Mouse (Mus musculus) embryonic facial prominence, embryonic 10.5 days (tissue): ENCODE data around the gene Polr3c. TPM values are rescaled to one million over a fixed set of nuclear protein-coding genes. Genes with fewer than 3 reads are reported as not detected.
"Not testable (repeated sequence)": the region's sequence is repeated elsewhere in the genome, so short reads cannot be mapped to it uniquely, and the experiment has no call there.

ENCODE experiments used
- DNase-seq: peaks from one replicate; pipeline ENCODE4 v3.0.0-alpha.2; 2017; ENCODE audit warnings: low spot score
- H3K27ac ChIP-seq: fragments of 300-500 bp; sonication (generic); replicated peaks from 2 replicates; pipeline ENCODE4 v1.5.1; 2016; ENCODE audit warnings: mild to moderate bottlenecking
- H3K27me3 ChIP-seq: fragments of 300-500 bp; sonication (generic); replicated peaks from 2 replicates; pipeline ENCODE4 v1.6.1; 2016; ENCODE audit warnings: low read depth, mild to moderate bottlenecking; ENCODE audit not compliant: poor library complexity, severe bottlenecking
- H3K36me3 ChIP-seq: fragments of 300-500 bp; sonication (generic); replicated peaks from 2 replicates; pipeline ENCODE4 v1.6.1; 2016; ENCODE audit warnings: mild to moderate bottlenecking, moderate library complexity
- H3K4me1 ChIP-seq: fragments of 300-500 bp; sonication (generic); 2 replicates; pipeline ENCODE4 v1.6.1; 2016
- H3K4me3 ChIP-seq: fragments of 300-500 bp; sonication (generic); 2 replicates; pipeline ENCODE4 v1.5.1; 2016; ENCODE audit warnings: mild to moderate bottlenecking, moderate library complexity
- H3K9me3 ChIP-seq: fragments of 300-500 bp; sonication (generic); 2 replicates; pipeline ENCODE4 v1.6.1; 2016; ENCODE audit warnings: mild to moderate bottlenecking
- WGBS: fragments of 180-500 bp; shearing (Covaris S2); methylation state at CpG from one replicate; pipeline ENCODE4 v1.1.7; 2016; 5-methylcytosine and 5-hydroxymethylcytosine counted together
- polyA plus RNA-seq: library from polyadenylated mRNA; unstranded; fragments of >200 nt; fragmentation: Nextera tagmentation; extraction: Ambion mirVana; gene quantifications from 2 replicates; pipeline ENCODE4 v1.2.1, GENCODE M21; 2016

Gene Polr3c
- 44.1 and 47.6 TPM in 2 replicates for polyA plus RNA-seq

GRCm38 (mm10) chr3:96727343-96727827, at the start of gene Polr3c, which contains the start of gene Rnf115:
Polr3c (minus strand) TSS chr3:96727628.
Rnf115 (plus strand) TSS chr3:96727664.
- H3K27ac ChIP-seq, result peak within 1 kb of the TSS; percentile 94
- peaks cover 33% of the 10 kb centered on the region for H3K4me1 ChIP-seq
- peaks cover 30% of the 10 kb centered on the region for H3K36me3 ChIP-seq
- WGBS, result under 1% methylated on average over 52 of the region's 52 CpGs
- peak; percentile 97 for DNase-seq
- peak within 1 kb of the TSS; percentile 89 for H3K4me3 ChIP-seq
- no peaks in the 10 kb centered on the region for H3K27me3 ChIP-seq
- H3K9me3 ChIP-seq, result no peaks in the 10 kb centered on the region

DNA sequence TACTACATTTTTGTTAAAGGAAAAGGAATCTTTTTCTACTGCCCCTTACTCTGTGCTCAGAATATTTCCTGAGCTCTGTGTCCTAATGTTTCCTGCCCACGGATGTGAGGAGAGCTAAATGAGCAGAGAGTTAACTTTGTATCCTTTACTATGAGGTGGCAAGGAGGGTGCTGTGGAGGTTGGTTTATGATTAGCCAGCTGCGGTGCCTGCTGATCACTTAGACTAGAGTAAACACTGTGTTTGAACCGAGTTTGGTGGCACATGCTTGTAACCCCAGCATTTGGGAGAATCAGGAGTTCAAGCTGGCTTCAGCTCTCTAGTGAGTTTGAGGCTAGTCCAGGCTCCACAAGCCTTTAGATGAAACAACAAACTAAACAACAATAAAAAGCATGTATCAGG, 49.7 kb upstream of the Polr3c start:
- Histone ChIP-seq H3K27me3 (no peaks in the 10 kb centered on the region), H3K9me3 (no peaks in the 10 kb centered on the region), H3K36me3 (peaks cover 34% of the 10 kb centered on the region), H3K27ac (no peak overlapping the region), H3K4me1 (no peaks in the 10 kb centered on the region), H3K4me3 (no peak overlapping the region)
- no peak for DNase-seq
- WGBS, result 88% methylated on average over 3 of the region's 3 CpGs

DNA sequence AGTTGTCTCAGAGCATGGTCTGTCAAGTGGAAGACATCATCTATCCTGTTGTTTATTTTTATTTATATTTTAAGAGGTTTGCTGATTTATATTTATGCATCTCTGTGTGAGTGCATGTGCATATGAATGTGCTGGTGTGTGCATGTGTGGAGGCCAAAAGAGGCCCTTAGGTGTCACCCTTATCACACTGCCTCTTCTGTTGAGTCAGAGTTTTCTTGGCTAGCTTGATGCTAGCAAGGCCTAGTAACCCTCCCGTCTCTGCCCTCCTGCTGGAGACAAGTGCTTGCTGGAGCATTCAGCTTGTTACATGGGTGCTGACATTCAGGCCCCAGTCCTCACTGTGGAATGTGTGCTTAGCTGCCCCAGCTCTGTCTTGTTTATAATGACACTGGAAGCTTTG, 45.5 kb upstream of the Polr3c start:
- 48% methylated on average over 1 of the region's 1 CpGs for WGBS
- Histone ChIP-seq H3K9me3 (no peaks in the 10 kb centered on the region), H3K27me3 (no peaks in the 10 kb centered on the region), H3K4me1 (no peaks in the 10 kb centered on the region), H3K36me3 (peaks cover 24% of the 10 kb centered on the region), H3K27ac (no peak overlapping the region), H3K4me3 (no peak overlapping the region)
- DNase-seq, result no peak

- Histone ChIP-seq H3K4me1 (no peaks in the 10 kb centered on the region), H3K36me3 (peaks cover 19% of the 10 kb centered on the region), H3K27ac (no peak overlapping the region), H3K4me3 (no peak overlapping the region), H3K27me3 (no peaks in the 10 kb centered on the region), H3K9me3 (no peaks in the 10 kb centered on the region)
- WGBS, result 92% methylated on average over 5 of the region's 5 CpGs
- no peak for DNase-seq
Measured at GRCm38 (mm10) chr3:96769971-96770370, 42.5 kb upstream of the Polr3c start.

DNA sequence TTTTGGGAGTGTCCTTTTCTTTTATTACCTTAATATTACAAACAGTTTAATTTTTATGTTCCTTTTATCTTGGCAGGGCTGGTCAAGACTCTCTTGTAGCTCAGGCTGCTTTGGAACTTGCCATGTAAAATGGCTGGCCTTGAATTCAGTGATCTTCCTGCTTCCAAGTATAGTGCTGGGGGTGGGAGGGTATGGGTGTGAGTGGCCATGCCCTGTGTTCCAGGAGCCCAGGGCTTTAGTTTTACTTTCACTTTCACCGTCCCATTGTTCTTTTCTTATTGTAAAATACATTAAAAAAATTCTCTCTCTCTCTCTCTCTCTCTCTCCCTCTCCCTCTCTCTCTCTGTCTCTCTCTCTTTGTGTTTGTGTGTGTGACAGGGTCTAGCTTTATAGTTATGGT, 37.1 kb upstream of the Polr3c start:
- H3K4me3 ChIP-seq, result no peak overlapping the region

DNA sequence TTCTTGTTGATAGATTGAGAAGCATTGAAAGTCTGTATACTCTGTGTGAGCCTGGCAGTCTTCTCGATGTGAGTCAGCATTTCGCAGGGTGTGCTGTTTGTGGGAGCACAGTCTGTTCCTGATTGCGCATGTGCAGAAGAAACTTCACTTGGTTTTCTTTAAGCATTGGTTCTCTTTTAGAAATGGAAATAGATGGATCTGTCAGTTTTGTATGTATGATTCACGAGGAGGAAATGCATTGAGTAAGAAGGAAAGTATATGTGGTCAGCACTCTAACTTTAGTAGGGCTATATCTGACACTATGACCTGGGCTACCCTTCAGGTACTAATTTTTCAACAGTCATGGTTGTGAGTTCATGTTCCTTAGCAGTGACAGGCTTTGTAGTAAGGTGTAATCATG, 32.3 kb upstream of the Polr3c start:
- H3K4me1 ChIP-seq, result no peaks in the 10 kb centered on the region
- no peak overlapping the region for H3K27ac ChIP-seq
- WGBS, result 92% methylated on average over 4 of the region's 4 CpGs
- no peaks in the 10 kb centered on the region for H3K27me3 ChIP-seq
- no peaks in the 10 kb centered on the region for H3K9me3 ChIP-seq
- DNase-seq, result no peak
- no peak overlapping the region for H3K4me3 ChIP-seq
- peaks cover 35% of the 10 kb centered on the region for H3K36me3 ChIP-seq

More for the DNA sequence above, 37.1 kb upstream of the Polr3c start:
- 95% methylated on average over 1 of the region's 1 CpGs for WGBS
- H3K27me3 ChIP-seq, result no peaks in the 10 kb centered on the region
- peaks cover 31% of the 10 kb centered on the region for H3K36me3 ChIP-seq
- no peak overlapping the region for H3K27ac ChIP-seq
- H3K9me3 ChIP-seq, result no peaks in the 10 kb centered on the region
- DNase-seq, result no peak
- no peaks in the 10 kb centered on the region for H3K4me1 ChIP-seq

- Histone ChIP-seq H3K9me3 (no peaks in the 10 kb centered on the region), H3K4me3 (no peak overlapping the region), H3K27ac (no peak overlapping the region), H3K36me3 (peaks cover 29% of the 10 kb centered on the region), H3K4me1 (no peaks in the 10 kb centered on the region), H3K27me3 (no peaks in the 10 kb centered on the region)
- WGBS, result 67% methylated on average over 7 of the region's 7 CpGs
- no peak for DNase-seq
Measured at GRCm38 (mm10) chr3:96757691-96758090, 30.3 kb upstream of the Polr3c start.

DNA sequence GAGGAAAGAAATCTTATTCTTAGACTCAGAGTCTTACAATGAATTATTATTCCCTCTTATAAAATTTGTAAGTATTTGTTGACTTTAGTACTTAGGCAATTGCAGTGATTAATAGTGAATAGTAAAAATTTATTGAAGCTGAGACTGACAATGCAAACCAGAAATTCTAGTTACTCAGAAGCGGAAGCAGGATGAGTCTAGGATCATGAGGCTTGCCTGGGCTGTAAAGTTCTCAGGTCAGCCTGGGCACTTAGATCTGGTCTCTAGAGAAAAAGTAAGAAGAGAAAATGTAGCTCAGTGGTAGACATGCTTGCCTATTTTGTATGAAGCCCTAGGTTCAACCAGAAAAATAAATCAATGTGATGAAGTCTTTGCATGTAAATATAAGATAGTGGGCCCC, 28.5 kb upstream of the Polr3c start:
- Histone ChIP-seq H3K27me3 (no peaks in the 10 kb centered on the region), H3K9me3 (no peaks in the 10 kb centered on the region), H3K36me3 (peaks cover 21% of the 10 kb centered on the region), H3K4me3 (no peak overlapping the region), H3K27ac (no peak overlapping the region), H3K4me1 (no peaks in the 10 kb centered on the region)
- no peak for DNase-seq
- 94% methylated on average over 1 of the region's 1 CpGs for WGBS

GRCm38 (mm10) chr3:96746829-96747228, 19.4 kb upstream of the Polr3c start:
- Histone ChIP-seq H3K27ac (no peak overlapping the region), H3K4me1 (0 out of 2 replicates have a peak, but pooled peaks cover 5% of the 10 kb centered on the region), H3K27me3 (no peaks in the 10 kb centered on the region), H3K9me3 (no peaks in the 10 kb centered on the region), H3K36me3 (0 out of 2 replicates have a peak, but pooled peaks cover 8% of the 10 kb centered on the region), H3K4me3 (no peak overlapping the region)
- no peak for DNase-seq
- WGBS, result 57% methylated on average over 1 of the region's 1 CpGs

GRCm38 (mm10) chr3:96744348-96744747, 16.9 kb upstream of the Polr3c start:
- no peak for DNase-seq
- Histone ChIP-seq H3K4me1 (0 out of 2 replicates have a peak, but pooled peaks cover 5% of the 10 kb centered on the region), H3K4me3 (no peak overlapping the region), H3K27me3 (no peaks in the 10 kb centered on the region), H3K9me3 (no peaks in the 10 kb centered on the region), H3K36me3 (0 out of 2 replicates have a peak, but pooled peaks cover 8% of the 10 kb centered on the region), H3K27ac (no peak overlapping the region)
- 89% methylated on average over 3 of the region's 3 CpGs for WGBS

DNA sequence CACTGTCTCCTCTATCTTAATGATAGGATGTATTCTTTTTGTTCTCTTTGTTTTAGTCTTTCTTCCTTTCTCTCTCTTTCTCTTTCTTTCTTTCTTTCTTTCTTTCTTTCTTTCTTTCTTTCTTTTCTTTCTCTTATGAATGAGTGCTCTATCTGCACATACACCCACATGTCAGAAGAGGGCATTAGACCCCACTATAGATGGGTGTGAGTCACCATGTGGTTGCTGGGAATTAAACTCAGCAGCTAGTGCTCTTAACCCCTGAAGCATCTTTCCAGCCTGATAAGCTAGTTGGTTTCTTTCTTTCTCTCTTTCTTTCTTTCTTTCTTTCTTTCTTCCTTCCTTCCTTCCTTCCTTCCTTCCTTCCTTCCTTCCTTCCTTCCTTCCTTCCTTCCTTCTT, 12.9 kb upstream of the Polr3c start:
- DNase-seq, H3K9me3 ChIP-seq, H3K4me3 ChIP-seq, H3K36me3 ChIP-seq, H3K4me1 ChIP-seq, H3K27ac ChIP-seq, H3K27me3 ChIP-seq: not testable (repeated sequence)

- no peak for DNase-seq
- H3K9me3 ChIP-seq, result no peaks in the 10 kb centered on the region
- H3K27me3 ChIP-seq, result no peaks in the 10 kb centered on the region
- H3K4me1 ChIP-seq, result peaks cover 11% of the 10 kb centered on the region
- no peak overlapping the region for H3K27ac ChIP-seq
- no peaks in the 10 kb centered on the region for H3K36me3 ChIP-seq
- 86% methylated on average over 1 of the region's 1 CpGs for whole genome bisulfite sequencing
- no peak overlapping the region for H3K4me3 ChIP-seq
Measured at GRCm38 (mm10) chr3:96737995-96738394, 10.6 kb upstream of the Polr3c start.

DNA sequence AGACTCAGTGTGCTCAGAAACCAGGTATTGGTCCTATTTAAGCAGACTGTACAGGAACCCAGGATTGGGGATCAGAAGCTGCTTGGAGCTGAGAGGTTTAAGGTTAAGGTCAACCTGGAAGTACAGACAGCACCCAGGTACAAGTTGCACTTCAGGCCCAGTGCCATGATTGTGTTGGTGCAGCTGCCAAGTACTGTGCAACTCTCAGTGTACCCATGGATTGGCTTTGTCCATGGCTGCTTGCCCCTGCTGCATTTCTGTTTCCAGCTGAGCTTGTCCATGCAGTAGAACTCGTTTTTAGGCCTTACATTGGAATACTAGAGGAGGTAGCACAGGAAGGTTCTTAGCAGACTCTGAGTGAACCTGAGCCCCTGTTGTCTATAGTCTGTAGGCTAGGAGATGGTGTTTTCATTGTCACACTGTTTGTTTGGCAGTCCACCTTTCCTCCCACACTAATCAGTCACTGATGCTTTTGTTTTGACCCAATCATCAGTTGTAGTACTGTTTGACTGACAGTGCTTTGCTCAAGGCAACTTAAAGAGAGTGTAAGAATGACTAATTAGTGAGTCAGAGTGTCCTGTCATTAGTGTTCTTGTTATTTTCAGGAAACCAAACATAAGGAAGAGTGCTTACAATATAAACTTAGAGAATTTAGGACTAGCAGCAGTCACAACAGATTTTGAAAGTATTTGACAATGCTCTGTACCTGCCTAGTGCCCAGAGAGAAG, 9.7 kb upstream of the Polr3c start:
- DNase-seq, result no peak
- Histone ChIP-seq H3K27ac (no peak overlapping the region), H3K36me3 (peaks cover 4% of the 10 kb centered on the region; the same call in 1 of the 2 replicates), H3K27me3 (no peaks in the 10 kb centered on the region), H3K4me1 (peaks cover 11% of the 10 kb centered on the region), H3K4me3 (no peak overlapping the region), H3K9me3 (no peaks in the 10 kb centered on the region)
- WGBS, result 60% methylated on average over 1 of the region's 1 CpGs
